Mouse (Mus musculus): ENCODE measurements around the gene Nppb.

The Nppb gene

DNA sequence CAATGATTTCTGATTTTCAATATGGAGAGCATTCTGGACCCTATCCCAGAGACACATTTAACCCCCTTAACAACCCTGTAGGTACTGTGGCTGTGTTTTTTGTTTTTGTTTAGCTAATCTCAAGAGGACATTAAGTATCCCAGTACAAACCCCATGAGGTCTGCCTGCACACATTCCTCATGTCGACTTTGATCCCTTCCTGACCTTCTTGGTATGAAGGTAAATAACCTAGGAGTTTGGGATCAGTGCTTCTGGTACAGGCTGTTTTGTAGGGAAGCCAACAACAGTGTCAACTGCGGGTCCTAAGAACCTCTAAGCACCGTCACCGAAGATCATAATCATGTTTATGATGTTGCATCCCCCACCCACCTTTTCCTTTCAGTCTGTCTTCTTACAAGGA, 7.9 kb upstream of the Nppb start:
- DNase-seq (ENCODE audit: low spot score) = no peak

DNA sequence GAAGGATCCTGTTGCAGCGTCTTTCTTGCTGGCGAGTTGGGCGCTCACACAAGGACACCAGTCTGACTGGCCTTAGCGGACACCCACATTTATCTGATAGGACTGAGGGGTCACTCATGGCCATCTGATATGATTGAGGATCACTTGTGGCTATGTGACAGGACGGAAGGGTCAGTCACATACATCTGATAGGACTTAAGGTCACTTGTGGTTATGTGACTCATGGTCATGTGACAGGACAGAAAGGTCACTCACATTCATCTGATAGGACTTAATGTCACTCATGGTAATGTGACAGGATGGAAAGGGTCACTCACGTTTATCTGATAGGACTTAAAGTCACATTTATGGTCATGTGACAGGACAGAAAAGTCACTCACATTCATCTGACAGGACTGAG, 7.2 kb upstream of the Nppb start:
- no peak for DNase-seq (ENCODE audit: low spot score)

GRCm38 (mm10) chr4:147979441-147979860, 6.1 kb upstream of the Nppb start:
- no peak for DNase-seq (ENCODE audit: low spot score)

DNA sequence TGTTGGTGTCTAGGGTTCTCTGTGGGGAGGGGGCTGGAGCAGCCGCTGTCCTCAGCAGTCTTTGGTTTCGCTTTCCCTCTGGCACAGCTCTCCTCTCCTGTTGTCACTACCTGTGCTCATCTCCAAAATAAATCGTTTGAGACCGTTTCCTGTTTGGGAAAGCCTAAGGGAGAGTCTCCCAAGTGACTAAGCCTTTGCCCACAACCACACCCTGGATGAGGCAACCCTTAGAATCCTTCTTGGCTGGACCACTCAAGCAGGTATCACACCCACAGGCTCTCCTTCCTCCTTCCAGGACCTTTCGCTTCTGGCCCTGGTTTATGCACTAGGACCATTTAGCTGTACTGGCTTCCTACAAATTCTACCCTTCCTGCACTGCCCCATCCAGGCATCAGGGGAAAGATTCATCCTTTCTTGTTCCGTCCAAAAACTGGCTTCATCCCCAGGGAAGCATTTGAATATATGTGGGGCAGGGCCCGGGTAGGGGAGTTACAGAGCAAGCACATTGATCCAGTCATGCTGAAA, 8.0 kb downstream of the Nppb start:
- DNase-seq (ENCODE audit: low spot score) = no peak

GRCm38 (mm10) chr4:147995311-147995710, 9.7 kb downstream of the Nppb start:
- DNase-seq (ENCODE audit: low spot score) = no peak

GRCm38 (mm10) chr4:148000202-148000772, 14.7 kb downstream of the Nppb start, which contains the start of gene Nppa:
Nppa (plus strand) TSS chr4:148000722.
- no peak for DNase-seq (ENCODE audit: low spot score)

DNA sequence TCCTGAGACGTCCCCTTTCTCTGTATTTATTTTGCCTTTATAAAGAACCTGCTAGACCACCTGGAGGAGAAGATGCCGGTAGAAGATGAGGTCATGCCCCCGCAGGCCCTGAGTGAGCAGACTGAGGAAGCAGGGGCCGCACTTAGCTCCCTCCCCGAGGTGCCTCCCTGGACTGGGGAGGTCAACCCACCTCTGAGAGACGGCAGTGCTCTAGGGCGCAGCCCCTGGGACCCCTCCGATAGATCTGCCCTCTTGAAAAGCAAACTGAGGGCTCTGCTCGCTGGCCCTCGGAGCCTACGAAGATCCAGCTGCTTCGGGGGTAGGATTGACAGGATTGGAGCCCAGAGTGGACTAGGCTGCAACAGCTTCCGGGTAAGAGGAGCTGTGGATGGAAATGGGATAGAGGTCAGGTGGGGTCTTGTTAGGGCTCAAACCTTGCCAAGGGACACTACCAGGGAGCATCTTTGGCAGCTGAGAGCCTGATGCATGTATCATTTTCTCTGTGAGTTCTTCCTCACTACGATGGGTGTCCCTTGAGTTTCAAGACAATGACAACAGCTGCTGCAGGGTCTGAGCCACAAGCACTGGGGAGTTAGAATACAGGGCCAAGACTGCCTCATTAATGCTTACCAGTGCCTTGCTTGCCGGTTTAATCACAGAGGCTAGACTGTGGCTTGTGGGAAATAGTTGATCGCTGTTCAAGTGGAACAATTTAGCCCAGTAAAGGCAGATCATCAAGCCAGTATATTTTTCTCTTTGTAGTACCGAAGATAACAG, 15.6 kb downstream of the Nppb start:
- no peak for DNase-seq (ENCODE audit: low spot score)

- DNase-seq (ENCODE audit: low spot score) = peak; percentile 23
These were observed 16.3 kb downstream of the Nppb start for GRCm38 (mm10) chr4:148001866-148002265.

GRCm38 (mm10) chr4:148004361-148004760, 18.8 kb downstream of the Nppb start:
- DNase-seq (ENCODE audit: low spot score) = peak; percentile 9

- DNase-seq (ENCODE audit: low spot score) = peak; percentile 34
These were observed 22.8 kb downstream of the Nppb start for GRCm38 (mm10) chr4:148008412-148008811.

- no peak for DNase-seq (ENCODE audit: low spot score)
These were observed 24.1 kb downstream of the Nppb start for GRCm38 (mm10) chr4:148009641-148010040.

- DNase-seq (ENCODE audit: low spot score) = no peak
These were observed 25.7 kb downstream of the Nppb start for GRCm38 (mm10) chr4:148011332-148011731.

GRCm38 (mm10) chr4:148012216-148012615, 26.6 kb downstream of the Nppb start:
- no peak for DNase-seq (ENCODE audit: low spot score)

DNA sequence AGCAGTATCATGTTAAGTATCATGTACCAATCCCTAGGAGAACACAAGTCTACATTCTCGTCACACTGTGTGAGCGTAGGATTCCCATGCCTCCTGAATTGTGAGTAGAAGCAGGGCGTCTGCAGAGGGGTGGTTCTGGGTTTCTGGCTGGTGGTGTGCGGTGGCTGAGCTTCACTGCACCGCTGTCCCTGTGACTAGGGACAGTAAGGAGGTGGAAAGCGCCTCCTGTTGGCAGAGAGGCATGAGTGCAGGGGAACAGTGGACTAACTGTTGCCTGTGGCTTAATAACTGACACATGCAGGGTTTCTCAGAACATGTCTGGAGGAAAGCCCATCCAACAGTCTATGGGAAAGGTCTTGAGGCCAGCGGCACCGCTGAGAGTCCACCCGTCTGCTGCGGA, 29.8 kb downstream of the Nppb start:
- peak; percentile 50 for DNase-seq (ENCODE audit: low spot score)

DNA sequence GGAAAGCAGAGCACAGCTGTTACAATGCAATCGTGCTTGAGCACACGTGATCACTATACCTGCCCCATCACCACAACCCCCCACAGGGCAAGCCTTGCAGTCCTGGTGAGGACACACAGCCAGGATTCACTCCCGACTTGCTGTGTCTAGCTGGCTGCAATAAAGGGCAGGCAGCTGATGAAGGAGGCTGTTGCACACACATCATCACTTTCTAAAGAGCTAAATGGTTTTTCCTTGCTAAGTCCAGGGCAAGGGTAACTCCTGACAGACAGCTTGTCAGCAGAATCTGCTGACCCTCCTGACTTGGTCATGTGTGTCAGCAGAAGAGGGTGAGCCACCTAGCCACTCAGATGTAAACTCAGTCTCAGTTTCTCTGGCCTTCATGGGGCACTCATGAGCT, 31.4 kb downstream of the Nppb start:
- no peak for DNase-seq (ENCODE audit: low spot score)

- no peak for DNase-seq (ENCODE audit: low spot score)
These were observed 32.8 kb downstream of the Nppb start for GRCm38 (mm10) chr4:148018410-148018809.

DNA sequence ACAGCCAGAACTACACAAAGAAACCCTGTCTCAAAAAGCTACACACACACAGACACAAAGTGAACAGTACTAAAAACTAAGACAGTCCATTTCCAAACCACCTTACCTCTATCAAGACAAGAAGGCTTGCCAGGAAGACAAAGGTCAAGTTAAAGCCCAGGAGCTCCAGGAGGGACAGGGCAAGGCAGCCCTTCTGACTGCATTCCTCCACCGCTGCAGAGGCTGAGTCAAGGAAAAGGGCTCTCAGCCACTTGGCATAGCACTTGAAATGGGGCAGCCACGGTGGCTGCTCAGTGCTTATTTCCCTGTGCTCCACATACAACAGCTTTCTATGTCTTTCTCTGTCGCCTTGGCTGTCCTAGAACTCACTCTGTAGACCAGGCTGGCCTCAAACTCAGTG, 38.4 kb downstream of the Nppb start:
- DNase-seq (ENCODE audit: low spot score) = no peak

DNA sequence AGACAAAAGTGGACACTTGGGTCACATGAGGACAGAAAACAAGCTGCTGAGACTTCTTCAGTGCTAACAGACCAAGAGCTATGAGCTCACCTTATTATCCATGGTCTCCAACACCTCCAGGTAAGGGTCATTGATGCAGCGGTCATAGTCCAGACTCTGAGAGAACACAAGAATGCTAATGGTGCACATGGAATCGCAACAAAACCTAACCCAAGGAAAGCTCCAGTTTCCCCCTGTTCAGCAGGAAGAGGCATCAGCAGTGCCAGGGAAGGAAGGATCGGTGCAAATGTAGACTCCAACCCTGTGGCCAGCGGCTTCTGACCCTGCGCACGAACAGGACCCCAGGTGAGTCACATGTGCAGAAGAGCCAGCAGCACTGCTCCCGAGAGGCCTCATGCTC, 43.7 kb downstream of the Nppb start:
- DNase-seq (ENCODE audit: low spot score) = no peak

- no peak for DNase-seq (ENCODE audit: low spot score)
These were observed 44.9 kb downstream of the Nppb start for GRCm38 (mm10) chr4:148030506-148030905.

GRCm38 (mm10) chr4:148033858-148034410, 48.3 kb downstream of the Nppb start:
- DNase-seq (ENCODE audit: low spot score) = no peak

DNA sequence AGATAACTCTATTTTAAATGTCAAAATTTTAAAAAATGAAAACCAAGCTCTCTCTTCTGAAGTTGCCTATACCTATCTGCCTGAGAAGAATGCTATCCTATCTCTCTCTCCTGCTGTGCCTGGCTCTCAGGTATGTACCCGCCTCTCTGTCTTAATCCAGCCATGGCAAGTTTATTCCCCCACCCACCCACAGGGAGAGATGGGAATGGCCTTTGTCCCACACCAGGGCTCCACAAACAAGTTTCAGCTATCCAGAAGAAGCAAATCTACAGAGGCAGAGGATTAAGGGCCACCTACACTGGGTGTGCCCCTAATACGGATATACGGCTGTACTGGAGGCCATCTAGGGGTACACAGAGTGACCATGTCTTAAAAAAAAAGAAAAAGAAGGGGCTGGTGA, 49.9 kb downstream of the Nppb start:
- DNase-seq (ENCODE audit: low spot score) = no peak

Data from embryo, embryonic 10 days (tissue).